Mouse (Mus musculus) MEL (cell line): Measurements from ENCODE around the gene Tbc1d16. TPM values are rescaled to one million over a fixed set of nuclear protein-coding genes. Genes with fewer than 3 reads are reported as not detected.

ENCODE experiments used
- DNase-seq: peaks from one replicate; pipeline ENCODE4 v3.0.0; 2011; ENCODE audit warnings: low read depth, low spot score
- H3K27ac ChIP-seq: 2 replicates; pipeline ENCODE4 v1.5.1; 2012; ENCODE audit warnings: low read depth, mild to moderate bottlenecking, control low read depth, low read length, moderate library complexity; ENCODE audit not compliant: control insufficient read depth
- H3K27me3 ChIP-seq, 2 experiments: fragments of 150-350 bp in 1 of 2; sonication (generic) in 1 of 2; 2 replicates each; pipeline ENCODE4 v1.6.1; 2012; ENCODE audit warnings: low read length in 2 of 2, mild to moderate bottlenecking in 2 of 2, improper control_type of control experiment in 1 of 2, moderate library complexity in 1 of 2; ENCODE audit not compliant: insufficient read depth in 2 of 2, control insufficient read depth in 1 of 2
- H3K36me3 ChIP-seq, 2 experiments: 2 replicates each; pipeline ENCODE4 v1.6.1; 2012 to 2014; ENCODE audit warnings: low read length in 2 of 2, improper control_type of control experiment in 1 of 2, inconsistent platforms in 1 of 2, mild to moderate bottlenecking in 1 of 2; ENCODE audit not compliant: insufficient read depth in 2 of 2, control insufficient read depth in 1 of 2
- H3K4me1 ChIP-seq, 2 experiments: fragments of 150-350 bp in 1 of 2; sonication (generic) in 1 of 2; 2 replicates each; pipeline ENCODE4 v1.6.1; 2012; ENCODE audit warnings: low read length in 2 of 2, improper control_type of control experiment in 1 of 2, mild to moderate bottlenecking in 1 of 2; ENCODE audit not compliant: insufficient read depth in 2 of 2, control insufficient read depth in 1 of 2
- H3K4me3 ChIP-seq, 2 experiments: fragments of 150-350 bp in 1 of 2; sonication (generic) in 1 of 2; 2 replicates each; pipeline ENCODE4 v1.5.1; 2012; ENCODE audit warnings: low read depth in 2 of 2, low read length in 2 of 2, mild to moderate bottlenecking in 2 of 2, moderate library complexity in 2 of 2, control low read depth in 1 of 2, improper control_type of control experiment in 1 of 2; ENCODE audit not compliant: control insufficient read depth in 1 of 2, insufficient read depth in 1 of 2
- H3K79me2 ChIP-seq: 2 replicates; pipeline ENCODE4 v1.6.1; 2012; ENCODE audit warnings: mild to moderate bottlenecking, low read length, moderate library complexity; ENCODE audit not compliant: control insufficient read depth, poor library complexity, insufficient read depth
- H3K9ac ChIP-seq: 2 replicates; pipeline ENCODE4 v1.6.1; 2012; ENCODE audit warnings: low read depth, mild to moderate bottlenecking, control low read depth, low read length, moderate library complexity; ENCODE audit not compliant: control insufficient read depth, poor library complexity, severe bottlenecking
- H3K9me3 ChIP-seq: fragments of 150-350 bp; sonication (generic); replicated peaks from 2 replicates; pipeline ENCODE4 v1.6.1; 2012; ENCODE audit warnings: mild to moderate bottlenecking, low read length, improper control_type of control experiment, moderate library complexity; ENCODE audit not compliant: insufficient read depth
- BHLHE40 ChIP-seq: IDR thresholded peaks from 2 replicates; pipeline ENCODE4 v1.6.1; 2012; ENCODE audit warnings: low read depth, mild to moderate bottlenecking, inconsistent platforms, low read length, improper control_type of control experiment, borderline replicate concordance
- CHD1 ChIP-seq: IDR thresholded peaks from 2 replicates; pipeline ENCODE4 v1.6.1; 2012; ENCODE audit warnings: low read depth, mild to moderate bottlenecking, inconsistent platforms, low read length, improper control_type of control experiment
- CHD2 ChIP-seq: IDR thresholded peaks from 2 replicates; pipeline ENCODE4 v1.6.1; 2011; ENCODE audit warnings: low read length, improper control_type of control experiment
- E2F4 ChIP-seq: IDR thresholded peaks from 2 replicates; pipeline ENCODE4 v1.6.1; 2011; ENCODE audit warnings: low read depth, low read length, improper control_type of control experiment, borderline replicate concordance
- ELF1 ChIP-seq: IDR thresholded peaks from 2 replicates; pipeline ENCODE4 v1.6.1; 2014; ENCODE audit warnings: low read depth, mild to moderate bottlenecking, inconsistent platforms, low read length, improper control_type of control experiment, moderate library complexity
- EP300 ChIP-seq, 2 experiments: IDR thresholded peaks; 2 replicates each; pipeline ENCODE4 v1.6.1; 2011; ENCODE audit warnings: improper control_type of control experiment in 2 of 2, low read length in 2 of 2, low read depth in 1 of 2, mild to moderate bottlenecking in 1 of 2
- ETS1 ChIP-seq: IDR thresholded peaks from 2 replicates; pipeline ENCODE4 v1.6.1; 2012; ENCODE audit warnings: low read depth, mild to moderate bottlenecking, inconsistent platforms, low read length, improper control_type of control experiment, moderate library complexity
- GABPA ChIP-seq: IDR thresholded peaks from 2 replicates; pipeline ENCODE4 v1.6.1; 2012; ENCODE audit warnings: low read depth, mild to moderate bottlenecking, inconsistent platforms, low read length, improper control_type of control experiment, moderate library complexity
- GATA1 ChIP-seq: IDR thresholded peaks from 2 replicates; pipeline ENCODE4 v1.6.1; 2011; ENCODE audit warnings: low read depth, low read length, improper control_type of control experiment
- MAFK ChIP-seq: IDR thresholded peaks from 2 replicates; pipeline ENCODE4 v1.6.1; 2011; ENCODE audit warnings: low read depth, mild to moderate bottlenecking, low read length, improper control_type of control experiment, borderline replicate concordance
- MAZ ChIP-seq: IDR thresholded peaks from 2 replicates; pipeline ENCODE4 v1.6.1; 2012; ENCODE audit warnings: low read depth, mild to moderate bottlenecking, inconsistent platforms, low read length, improper control_type of control experiment
- MEF2A ChIP-seq: IDR thresholded peaks from 2 replicates; pipeline ENCODE4 v1.6.1; 2014; ENCODE audit warnings: low read depth, mild to moderate bottlenecking, inconsistent platforms, low read length, improper control_type of control experiment; ENCODE audit not compliant: poor library complexity, insufficient replicate concordance, severe bottlenecking; ENCODE audit errors: extremely low read depth
- MYB ChIP-seq: IDR thresholded peaks from 2 replicates; pipeline ENCODE4 v1.6.1; 2011; ENCODE audit warnings: mild to moderate bottlenecking, low read depth, low read length, improper control_type of control experiment
- NELFE ChIP-seq: IDR thresholded peaks from 2 replicates; pipeline ENCODE4 v1.6.1; 2011; ENCODE audit warnings: low read depth, low read length, improper control_type of control experiment
- NRF1 ChIP-seq: IDR thresholded peaks from 2 replicates; pipeline ENCODE4 v1.6.1; 2014; ENCODE audit warnings: low read depth, mild to moderate bottlenecking, inconsistent platforms, low read length, improper control_type of control experiment, moderate library complexity; ENCODE audit not compliant: poor library complexity, insufficient read depth, severe bottlenecking
- RAD21 ChIP-seq: IDR thresholded peaks from 2 replicates; pipeline ENCODE4 v1.6.1; 2011; ENCODE audit warnings: mild to moderate bottlenecking, low read depth, low read length, improper control_type of control experiment
- RCOR1 ChIP-seq: IDR thresholded peaks from 2 replicates; pipeline ENCODE4 v1.6.1; 2012; ENCODE audit warnings: low read depth, mild to moderate bottlenecking, inconsistent platforms, low read length, improper control_type of control experiment
- TBP ChIP-seq: IDR thresholded peaks from 2 replicates; pipeline ENCODE4 v1.8.0; 2011; ENCODE audit warnings: low read depth, low read length, improper control_type of control experiment
- TCF12 ChIP-seq: IDR thresholded peaks from 2 replicates; pipeline ENCODE4 v1.6.1; 2014; ENCODE audit warnings: low read depth, mild to moderate bottlenecking, inconsistent platforms, low read length, improper control_type of control experiment, moderate library complexity
- UBTF ChIP-seq: IDR thresholded peaks from 2 replicates; pipeline ENCODE4 v1.6.1; 2012; ENCODE audit warnings: low read depth, mild to moderate bottlenecking, inconsistent platforms, low read length, improper control_type of control experiment, moderate library complexity, borderline replicate concordance; ENCODE audit not compliant: insufficient read depth
- USF1 ChIP-seq: IDR thresholded peaks from 2 replicates; pipeline ENCODE4 v1.6.1; 2014; ENCODE audit warnings: low read depth, mild to moderate bottlenecking, inconsistent platforms, low read length, improper control_type of control experiment, moderate library complexity
- USF2 ChIP-seq, 2 experiments: IDR thresholded peaks; 2 replicates each; pipeline ENCODE4 v1.6.1; 2011 to 2012; ENCODE audit warnings: improper control_type of control experiment in 2 of 2, low read length in 2 of 2, borderline replicate concordance in 1 of 2, inconsistent platforms in 1 of 2, low read depth in 1 of 2, mild to moderate bottlenecking in 1 of 2; ENCODE audit not compliant: insufficient read depth in 1 of 2
- ZC3H11A ChIP-seq: IDR thresholded peaks from 2 replicates; pipeline ENCODE4 v1.6.1; 2012; ENCODE audit warnings: low read depth, mild to moderate bottlenecking, inconsistent platforms, low read length, improper control_type of control experiment
- ZNF384 ChIP-seq: IDR thresholded peaks from 2 replicates; pipeline ENCODE4 v1.6.1; 2012; ENCODE audit warnings: low read depth, mild to moderate bottlenecking, inconsistent platforms, low read length, improper control_type of control experiment
- polyA plus RNA-seq, 2 experiments: library from polyadenylated mRNA; stranded (reverse) in 1 of 2; unstranded in 1 of 2; fragments of >175 nt in 1 of 2; fragments of >200 nt in 1 of 2; gene quantifications; 2 replicates each; pipeline versions ENCODE4 v1.2.1 to v1.2.4; 2012; ENCODE audit warnings: low replicate concordance in 2 of 2, low read depth in 1 of 2; ENCODE audit not compliant: insufficient read length in 2 of 2, insufficient read depth in 1 of 2, missing spikeins in 1 of 2
- total RNA-seq: library from RNA; depleted of rRNA; stranded (reverse); fragments of 300-350 nt; gene quantifications from 2 replicates; pipeline ENCODE4 v1.2.3, GENCODE M21; 2012

Gene Tbc1d16
- total and polyA plus RNA-seq, 3 experiments: 13.6 to 19.2 TPM; not detected in 1

DNA sequence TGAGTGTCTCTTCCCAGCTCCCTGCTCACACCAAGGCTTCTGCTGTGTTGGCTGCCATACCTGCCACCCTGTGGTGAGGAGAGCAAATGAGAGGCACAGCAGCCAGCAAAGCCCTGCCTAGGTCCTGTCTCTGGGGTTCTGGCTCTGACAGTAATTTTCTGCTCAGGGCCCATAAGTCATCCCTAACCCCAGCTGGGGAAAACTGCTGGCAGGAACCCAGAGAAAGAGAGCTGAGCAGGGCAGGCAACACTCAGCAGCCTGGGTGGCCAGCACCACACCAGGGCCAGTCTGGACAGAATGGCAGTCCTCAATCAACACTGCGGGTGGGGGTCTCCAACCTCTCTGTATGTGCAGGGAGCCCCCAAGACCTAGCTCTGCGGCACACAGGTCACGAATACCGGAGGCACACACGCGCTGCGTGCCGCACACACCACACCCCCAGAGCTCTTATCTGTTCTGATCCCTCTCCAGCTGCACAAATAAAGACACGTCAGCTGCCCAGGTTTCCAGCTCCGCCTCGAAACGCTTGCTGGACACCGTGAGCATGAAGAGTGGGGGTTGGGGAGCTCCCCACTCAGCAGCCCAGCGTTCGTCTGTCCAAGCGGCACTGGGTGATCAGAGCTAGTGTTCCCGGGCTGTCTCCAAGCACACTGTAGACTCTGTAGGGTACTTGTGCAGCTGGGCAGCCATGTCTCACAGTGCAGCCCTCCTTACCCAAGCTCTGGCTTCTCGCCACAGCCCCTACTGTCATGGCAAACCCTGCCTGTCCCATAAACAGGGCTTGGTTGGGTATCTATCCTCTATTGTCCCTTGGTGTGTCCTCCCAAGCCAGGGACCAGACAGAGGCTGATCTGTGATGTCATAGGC, 13.0 kb downstream of the Tbc1d16 start (continued):
- TF ChIP-seq RCOR1 (no peak), NELFE (peak; percentile 27), ZNF384 (no peak), MAFK (no peak), MEF2A (no peak), RAD21 (no peak), E2F4 (no peak), CHD1 (no peak), TBP (0 out of 2 replicates have a peak, but pooled peaks have one; percentile 31), ZC3H11A (no peak), USF2 (IDR thresholded peaks at IDR 0.05; ENCODE audit: borderline replicate concordance in 1 of 2, insufficient read depth in 1 of 2, low read depth in 1 of 2, low read length in 2 of 2) (no peak), USF1 (0 out of 2 replicates have a peak, but pooled peaks have one; percentile 27), UBTF (no peak), ETS1 (peak; percentile 98)

- peaks cover 5 to 14% of the 10 kb centered on the region in 2 experiments for H3K4me1 ChIP-seq
- no peak overlapping the region for H3K27ac ChIP-seq
- no peak for TF ChIP-seq E2F4
- TF ChIP-seq BHLHE40: no peak
- TF ChIP-seq NELFE: no peak
- no peak for TF ChIP-seq MAFK
- TF ChIP-seq GATA1: no peak
- TF ChIP-seq ELF1: no peak
- no peak for TF ChIP-seq NRF1
- no peak for TF ChIP-seq RCOR1
- TF ChIP-seq TCF12: no peak
- TF ChIP-seq UBTF: no peak
- TF ChIP-seq EP300 (IDR thresholded peaks at IDR 0.05; ENCODE audit: low read depth in 1 of 2, low read length in 2 of 2): no peak
- no peak for TF ChIP-seq MAZ
- no peak for TF ChIP-seq ETS1
- TF ChIP-seq CHD2: no peak
- no peak for TF ChIP-seq MYB
- TF ChIP-seq GABPA: no peak
- no peaks in the 10 kb centered on the region for H3K79me2 ChIP-seq
- no peak overlapping the region for H3K9ac ChIP-seq
- peak; percentile 28 for DNase-seq
- H3K27me3 ChIP-seq: no peaks in the 10 kb centered on the region
- peaks cover 0 to 4% of the 10 kb centered on the region in 2 experiments; a peak in 2 of 4 replicates for H3K36me3 ChIP-seq
- no peaks in the 10 kb centered on the region for H3K9me3 ChIP-seq
- H3K4me3 ChIP-seq: no peak overlapping the region
These were observed 15.0 kb downstream of the Tbc1d16 start for GRCm38 (mm10) chr11:119213166-119213885.
